Mouse (Mus musculus) erythroblast, embryonic 14.5 days (primary cell): ENCODE data around the gene H2-Q4.
"Not testable (repeated sequence)": the region's sequence is repeated elsewhere in the genome, so short reads cannot be mapped to it uniquely, and the experiment has no call there.

Source experiments
- GATA1 ChIP-seq: IDR thresholded peaks from 2 replicates; pipeline ENCODE4 v1.6.1; 2012; ENCODE audit warnings: low read length, inconsistent platforms, mixed read lengths
- TAL1 ChIP-seq: IDR thresholded peaks from 3 replicates; pipeline ENCODE4 v1.6.1; 2012; ENCODE audit warnings: low read length, inconsistent platforms, mixed read lengths

DNA sequence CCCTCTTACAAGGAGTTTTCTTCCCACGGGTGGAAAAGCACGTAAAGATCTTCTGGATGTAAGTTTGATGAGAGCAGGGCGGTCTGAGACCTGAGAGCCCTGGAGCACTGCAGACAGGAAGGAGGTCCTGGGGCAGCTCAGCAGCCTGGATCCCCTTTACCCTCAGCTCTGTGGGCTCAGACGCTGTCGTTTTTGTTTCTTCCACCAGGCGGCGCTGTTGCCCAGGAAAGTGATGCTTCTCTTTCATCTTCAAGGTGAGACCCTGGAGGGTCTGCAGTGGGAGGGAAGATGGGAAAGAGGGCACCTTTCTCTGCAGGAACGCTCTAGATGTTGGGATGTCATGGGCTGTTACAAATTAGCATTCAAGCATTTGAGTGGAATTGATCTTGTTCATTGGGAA, 55.4 kb downstream of the H2-Q4 start:
- TF ChIP-seq GATA1, TAL1: not testable (repeated sequence)
